Mouse (Mus musculus) hindbrain, embryonic 15.5 days (tissue): ENCODE measurements around the gene Fbxl13. TPM values are rescaled to one million over a fixed set of nuclear protein-coding genes. Genes with fewer than 3 reads are reported as not detected.

Experiments
- ATAC-seq: fragments of 200-750 bp; cut with Nextera tagmentation; 2 replicates; pipeline ENCODE4 v1.8.0; 2017; ENCODE audit warnings: low read depth, moderate number of reproducible peaks, moderate TSS enrichment; ENCODE audit not compliant: low FRiP score
- H3K27ac ChIP-seq: fragments of 300-500 bp; sonication (generic); replicated peaks from 2 replicates; pipeline ENCODE4 v1.5.1; 2015; ENCODE audit warnings: mild to moderate bottlenecking, inconsistent platforms
- H3K27me3 ChIP-seq: fragments of 300-500 bp; sonication (generic); 2 replicates; pipeline ENCODE4 v1.6.1; 2015; ENCODE audit warnings: control low read depth, inconsistent platforms
- H3K36me3 ChIP-seq: fragments of 300-500 bp; sonication (generic); 2 replicates; pipeline ENCODE4 v1.6.1; 2015; ENCODE audit warnings: control low read depth, inconsistent platforms
- H3K4me1 ChIP-seq: fragments of 300-500 bp; sonication (generic); replicated peaks from 2 replicates; pipeline ENCODE4 v1.6.1; 2015; ENCODE audit warnings: control low read depth, inconsistent platforms
- H3K4me2 ChIP-seq: fragments of 300-500 bp; sonication (generic); 2 replicates; pipeline ENCODE4 v1.6.1; 2015; ENCODE audit warnings: moderate library complexity, mild to moderate bottlenecking, inconsistent platforms
- H3K4me3 ChIP-seq: fragments of 300-500 bp; sonication (generic); 2 replicates; pipeline ENCODE4 v1.5.1; 2015; ENCODE audit warnings: mild to moderate bottlenecking, inconsistent platforms
- H3K9ac ChIP-seq: fragments of 300-500 bp; sonication (generic); 2 replicates; pipeline ENCODE4 v1.6.1; 2015; ENCODE audit warnings: inconsistent platforms
- H3K9me3 ChIP-seq: fragments of 300-500 bp; sonication (generic); 2 replicates; pipeline ENCODE4 v1.6.1; 2016; ENCODE audit warnings: control low read depth, inconsistent platforms
- WGBS: fragments of 180-500 bp; shearing (Covaris S2); methylation state at CpG from one replicate; pipeline ENCODE4 v1.1.7; 2015; 5-methylcytosine and 5-hydroxymethylcytosine counted together
- polyA plus RNA-seq: library from polyadenylated mRNA; unstranded; fragments of >200 nt; fragmentation: Nextera tagmentation; extraction: Ambion mirVana; gene quantifications from 2 replicates; pipeline ENCODE4 v1.2.1, GENCODE M21; 2015

The Fbxl13 gene
- polyA plus RNA-seq, 1 experiment from 2014 or later: 0.40 TPM

DNA sequence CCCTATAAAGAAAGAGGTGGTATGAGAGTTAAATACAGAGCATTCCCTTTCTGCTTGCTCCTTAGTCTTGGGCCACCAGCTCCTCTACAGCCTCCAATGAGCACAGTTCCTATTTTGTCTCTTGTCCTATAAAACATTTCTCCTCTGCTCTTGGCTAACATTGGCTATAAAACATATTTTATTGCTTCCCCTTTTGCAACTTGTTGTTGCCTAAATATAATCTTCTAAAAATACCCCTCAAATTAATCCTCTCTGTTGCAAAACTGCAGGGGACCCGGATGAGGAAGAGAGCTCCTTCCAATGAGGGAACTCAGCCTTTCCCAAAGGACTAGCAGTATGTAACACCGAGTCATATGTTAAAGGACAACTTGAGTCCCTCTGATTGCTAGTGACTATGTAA lies 81.5 kb downstream of the Fbxl13 start:
- no peak overlapping the region for H3K4me3 ChIP-seq
- H3K36me3 ChIP-seq: no peaks in the 10 kb centered on the region
- H3K9me3 ChIP-seq: no peaks in the 10 kb centered on the region
- 89% methylated on average over 2 of the region's 2 CpGs for WGBS
- no peak overlapping the region for H3K4me2 ChIP-seq
- no peaks in the 10 kb centered on the region for H3K4me1 ChIP-seq
- no peak overlapping the region for H3K9ac ChIP-seq
- no peaks in the 10 kb centered on the region for H3K27me3 ChIP-seq
- no peak for ATAC-seq
- no peak overlapping the region for H3K27ac ChIP-seq

DNA sequence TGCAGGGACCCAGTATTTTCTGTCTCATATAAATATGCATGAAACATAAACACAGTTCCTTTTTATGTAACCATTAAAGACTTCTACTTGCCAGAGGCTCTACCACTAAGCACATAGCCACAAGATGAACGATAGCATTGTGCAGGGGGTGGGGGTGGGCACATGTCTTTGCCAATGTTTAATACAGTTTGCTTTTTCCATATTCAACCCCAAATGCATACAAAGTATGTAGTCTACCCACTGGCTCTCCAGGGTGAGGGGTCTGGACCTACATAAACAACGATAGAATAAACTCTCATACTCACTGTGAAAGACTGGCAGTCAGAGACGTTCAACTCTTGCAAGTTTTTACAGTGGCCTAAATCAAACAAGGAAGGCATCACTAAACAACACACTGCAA lies 88.9 kb downstream of the Fbxl13 start:
- Histone ChIP-seq H3K9ac (no peak overlapping the region), H3K4me1 (no peaks in the 10 kb centered on the region), H3K27ac (no peak overlapping the region), H3K36me3 (no peaks in the 10 kb centered on the region), H3K9me3 (no peaks in the 10 kb centered on the region), H3K27me3 (no peaks in the 10 kb centered on the region), H3K4me2 (no peak overlapping the region), H3K4me3 (no peak overlapping the region)
- 75% methylated on average over 3 of the region's 3 CpGs for WGBS
- ATAC-seq: no peak

DNA sequence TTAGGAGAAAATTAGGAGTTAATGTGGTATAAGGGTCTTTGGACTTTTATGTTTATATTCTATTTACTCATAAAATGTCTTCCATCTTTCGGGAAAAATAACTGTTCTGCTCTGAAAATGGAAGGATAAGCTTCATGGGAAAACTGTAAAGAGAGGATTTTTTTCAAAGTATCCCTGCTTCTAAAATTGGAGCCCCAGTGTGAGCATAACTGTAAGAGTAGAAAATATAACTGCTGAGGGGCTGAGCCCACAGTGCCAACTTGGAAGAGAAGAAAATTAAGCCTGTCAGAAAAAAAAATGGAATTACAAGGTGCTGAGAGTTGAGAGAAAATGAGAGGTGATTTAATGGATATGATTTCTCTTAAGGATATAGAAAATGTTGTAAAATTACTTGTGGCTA lies 90.7 kb downstream of the Fbxl13 start:
- Histone ChIP-seq H3K9me3 (no peaks in the 10 kb centered on the region), H3K4me3 (no peak overlapping the region), H3K9ac (no peak overlapping the region), H3K36me3 (no peaks in the 10 kb centered on the region), H3K4me2 (no peak overlapping the region), H3K4me1 (no peaks in the 10 kb centered on the region), H3K27ac (no peak overlapping the region), H3K27me3 (no peaks in the 10 kb centered on the region)
- whole genome bisulfite sequencing: 93% methylated on average over 1 of the region's 1 CpGs
- no peak for ATAC-seq

DNA sequence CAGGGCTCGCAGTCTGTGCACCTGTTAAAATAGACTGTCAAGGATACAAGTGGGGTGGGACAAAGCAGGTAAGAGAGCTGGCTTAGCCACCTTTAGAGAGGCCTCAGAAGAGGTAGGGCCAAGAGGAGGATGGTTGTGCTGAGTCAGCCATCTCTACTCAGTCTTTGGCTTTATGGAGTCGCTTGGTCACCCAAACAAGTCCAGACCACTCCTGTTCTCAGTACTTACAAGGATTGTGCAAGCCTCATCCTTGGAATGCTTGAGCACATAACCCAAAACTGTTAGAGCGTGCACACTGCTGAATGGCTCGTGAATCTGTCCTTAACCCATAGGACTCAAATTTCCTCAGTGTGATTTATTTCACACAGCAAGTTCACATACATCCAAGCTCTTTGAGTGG lies 91.7 kb downstream of the Fbxl13 start:
- no peak overlapping the region for H3K4me3 ChIP-seq
- no peak overlapping the region for H3K9ac ChIP-seq
- no peaks in the 10 kb centered on the region for H3K9me3 ChIP-seq
- H3K4me2 ChIP-seq: no peak overlapping the region
- no peaks in the 10 kb centered on the region for H3K4me1 ChIP-seq
- H3K27me3 ChIP-seq: no peaks in the 10 kb centered on the region
- 92% methylated on average over 4 of the region's 4 CpGs for WGBS
- no peak overlapping the region for H3K27ac ChIP-seq
- no peak for ATAC-seq
- H3K36me3 ChIP-seq: no peaks in the 10 kb centered on the region

DNA sequence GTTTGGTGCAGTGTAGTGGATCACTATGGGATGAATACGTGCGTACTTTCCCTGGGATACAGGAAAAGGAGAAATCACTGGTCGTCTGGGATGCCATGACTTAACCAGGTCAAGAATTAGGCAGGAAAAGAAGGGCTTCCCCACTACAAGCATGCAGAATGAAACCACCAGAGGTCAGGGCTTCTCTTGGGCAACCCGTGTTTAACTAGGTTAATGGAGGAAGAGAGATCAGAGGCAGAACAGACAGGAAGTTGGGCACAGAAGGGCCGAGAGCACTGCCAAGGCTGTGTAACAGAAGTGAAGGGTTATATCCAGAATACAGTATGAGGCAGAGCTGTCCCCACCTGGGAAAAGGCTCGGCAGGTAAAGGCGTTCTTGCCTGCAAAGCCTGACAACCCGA lies 98.4 kb downstream of the Fbxl13 start:
- Histone ChIP-seq H3K9me3 (no peaks in the 10 kb centered on the region), H3K4me3 (no peak overlapping the region), H3K27me3 (no peaks in the 10 kb centered on the region), H3K9ac (no peak overlapping the region), H3K36me3 (no peaks in the 10 kb centered on the region), H3K4me2 (no peak overlapping the region), H3K4me1 (no peaks in the 10 kb centered on the region), H3K27ac (no peak overlapping the region)
- ATAC-seq: no peak
- WGBS: 89% methylated on average over 8 of the region's 8 CpGs

DNA sequence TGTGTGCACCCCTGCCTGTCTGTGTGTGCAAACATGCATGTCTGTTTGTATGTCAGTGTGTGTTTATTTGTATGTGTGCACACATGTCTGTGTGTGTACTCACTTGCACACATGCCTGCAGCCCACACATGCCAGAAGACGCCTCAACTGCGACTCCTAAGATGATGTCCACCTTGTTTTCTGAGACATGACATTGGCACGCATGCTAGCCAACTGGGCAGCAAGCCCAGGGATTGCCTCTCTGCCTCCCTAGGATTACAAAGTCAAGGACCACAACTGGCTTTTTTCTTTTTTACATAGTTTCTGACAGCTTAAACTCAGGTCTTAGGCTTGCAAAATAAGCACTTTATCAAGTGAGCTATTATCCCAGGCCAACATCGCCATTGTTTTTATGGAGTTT lies 99.6 kb downstream of the Fbxl13 start:
- H3K4me2 ChIP-seq: no peak overlapping the region
- H3K4me3 ChIP-seq: no peak overlapping the region
- H3K36me3 ChIP-seq: no peaks in the 10 kb centered on the region
- H3K27ac ChIP-seq: no peak overlapping the region
- H3K9ac ChIP-seq: no peak overlapping the region
- no peaks in the 10 kb centered on the region for H3K4me1 ChIP-seq
- no peaks in the 10 kb centered on the region for H3K9me3 ChIP-seq
- WGBS: 76% methylated on average over 4 of the region's 4 CpGs
- H3K27me3 ChIP-seq: no peaks in the 10 kb centered on the region
- no peak for ATAC-seq

DNA sequence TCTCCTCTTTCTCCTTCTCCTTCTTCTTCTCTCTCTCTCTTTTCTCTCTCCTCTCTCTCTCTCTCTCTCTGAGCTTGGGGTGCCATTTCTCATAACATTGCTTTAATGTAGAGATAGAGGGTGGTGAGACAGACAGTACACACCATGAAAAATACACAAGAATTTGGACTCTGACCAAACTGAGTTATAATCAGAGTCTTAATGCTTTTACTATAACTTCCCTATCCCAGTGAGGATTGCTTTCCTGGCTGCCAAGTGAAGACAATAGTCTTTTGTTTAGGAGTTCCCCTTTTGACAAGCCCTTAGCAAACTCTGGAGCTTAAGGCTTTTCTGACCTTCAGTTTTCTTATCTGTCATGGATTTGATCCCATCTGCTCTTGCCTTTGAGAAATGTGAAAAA lies 100.2 kb downstream of the Fbxl13 start:
- H3K4me1 ChIP-seq: no peaks in the 10 kb centered on the region

DNA sequence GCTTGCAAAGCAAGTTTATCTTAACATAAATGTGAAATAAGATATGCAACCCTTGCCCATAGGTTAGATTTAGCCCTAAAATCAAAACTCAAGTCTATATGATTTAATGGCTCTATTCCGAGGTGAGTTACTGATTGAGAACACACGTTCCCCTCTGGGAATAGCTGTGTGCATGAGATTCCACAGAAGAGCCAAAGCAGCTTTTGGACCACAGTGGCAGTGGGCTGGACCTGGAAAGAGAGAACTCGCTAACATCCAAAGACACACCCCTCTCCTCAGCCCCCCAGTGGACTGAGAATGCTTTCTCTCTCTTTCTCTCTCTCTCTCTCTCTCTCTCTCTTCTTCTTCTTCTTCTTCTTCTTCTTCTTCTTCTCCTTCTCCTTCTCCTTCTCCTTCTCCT lies 100.6 kb downstream of the Fbxl13 start:
- WGBS: 68% methylated on average over 3 of the region's 3 CpGs

More for the DNA sequence above, 100.2 kb downstream of the Fbxl13 start:
- no peaks in the 10 kb centered on the region for H3K9me3 ChIP-seq
- no peak overlapping the region for H3K4me2 ChIP-seq
- H3K4me3 ChIP-seq: no peak overlapping the region
- H3K9ac ChIP-seq: no peak overlapping the region
- no peaks in the 10 kb centered on the region for H3K36me3 ChIP-seq
- no peak for ATAC-seq
- no peaks in the 10 kb centered on the region for H3K27me3 ChIP-seq
- H3K27ac ChIP-seq: no peak overlapping the region

DNA sequence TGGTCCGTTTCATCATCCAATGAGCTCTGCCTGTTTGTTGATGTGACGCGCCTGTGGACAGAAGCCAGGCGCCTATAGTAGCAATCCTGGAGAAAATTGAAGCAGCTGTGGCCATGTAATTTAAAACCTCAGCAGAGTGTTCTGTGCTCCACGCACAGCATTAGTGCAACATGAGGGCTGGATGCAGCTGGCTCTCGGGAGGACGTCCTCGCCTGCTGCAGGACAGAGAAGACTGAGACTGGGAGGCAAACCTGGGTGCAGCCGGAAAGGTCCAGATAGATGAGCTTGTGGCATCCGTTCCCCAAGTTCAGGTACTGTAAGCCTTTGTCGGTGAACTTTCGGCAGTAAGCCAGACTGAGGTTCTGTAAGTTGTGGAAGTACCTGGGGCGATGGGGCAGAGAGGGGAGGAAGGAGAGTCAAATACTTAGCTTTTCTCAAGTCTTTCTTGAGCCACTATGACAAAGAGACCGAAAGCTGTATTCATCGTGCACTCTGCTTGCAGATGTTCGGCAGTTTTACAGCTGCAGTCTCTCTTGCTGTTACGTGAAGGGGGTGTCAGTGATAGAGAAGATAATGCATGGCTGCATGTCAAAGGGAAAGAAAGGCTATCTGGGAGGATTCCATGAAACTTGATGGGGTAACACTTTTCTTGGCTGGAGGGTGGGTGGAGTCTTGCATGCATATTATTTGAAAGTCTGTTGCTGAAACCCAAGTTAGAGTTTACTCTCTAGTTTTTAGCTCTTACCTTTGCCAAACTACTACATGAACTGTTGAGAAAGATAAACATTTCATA lies 101.8 kb downstream of the Fbxl13 start, which contains the start of gene Lrrc17:
Gene Lrrc17 (plus strand): TSS at position 151 of the 793 bp plus-strand sequence.
- Histone ChIP-seq H3K4me3 (no peak within 1 kb of the TSS), H3K4me1 (no peaks in the 10 kb centered on the region), H3K4me2 (no peak within 1 kb of the TSS), H3K9ac (no peak within 1 kb of the TSS), H3K9me3 (no peaks in the 10 kb centered on the region), H3K27me3 (no peaks in the 10 kb centered on the region), H3K36me3 (no peaks in the 10 kb centered on the region), H3K27ac (no peak within 1 kb of the TSS)
- no peak for ATAC-seq
- WGBS: 56% methylated on average over 17 of the region's 17 CpGs

More for the DNA sequence above, 100.6 kb downstream of the Fbxl13 start:
- Histone ChIP-seq H3K9me3 (no peaks in the 10 kb centered on the region), H3K9ac (no peak overlapping the region), H3K4me1 (no peaks in the 10 kb centered on the region), H3K4me3 (no peak overlapping the region), H3K27me3 (no peaks in the 10 kb centered on the region), H3K36me3 (no peaks in the 10 kb centered on the region), H3K27ac (no peak overlapping the region), H3K4me2 (no peak overlapping the region)
- no peak for ATAC-seq

DNA sequence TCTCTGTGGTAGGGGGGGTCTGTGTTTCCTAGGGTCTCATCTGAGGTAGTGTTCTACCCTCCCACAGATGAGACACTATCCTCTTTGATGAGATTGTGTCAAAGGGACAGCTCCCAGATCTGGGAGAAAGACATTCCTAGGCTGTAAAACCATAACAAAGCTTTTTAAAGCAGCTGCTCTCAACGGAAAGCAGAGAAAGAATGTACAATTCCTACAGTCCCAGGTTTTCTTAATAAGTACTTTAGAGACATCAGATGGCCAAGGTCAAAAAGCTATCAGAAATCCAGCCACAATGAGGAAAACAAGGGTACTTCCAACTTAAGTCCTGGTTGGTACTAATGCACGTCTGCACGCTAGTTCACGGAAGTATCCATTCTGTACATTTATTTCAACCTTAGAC lies 103.2 kb downstream of the Fbxl13 start:
- Histone ChIP-seq H3K9ac (no peak overlapping the region), H3K4me3 (no peak overlapping the region), H3K4me1 (no peaks in the 10 kb centered on the region), H3K27me3 (no peaks in the 10 kb centered on the region), H3K36me3 (no peaks in the 10 kb centered on the region), H3K27ac (no peak overlapping the region), H3K9me3 (no peaks in the 10 kb centered on the region), H3K4me2 (no peak overlapping the region)
- 85% methylated on average over 4 of the region's 4 CpGs for WGBS
- ATAC-seq: no peak

DNA sequence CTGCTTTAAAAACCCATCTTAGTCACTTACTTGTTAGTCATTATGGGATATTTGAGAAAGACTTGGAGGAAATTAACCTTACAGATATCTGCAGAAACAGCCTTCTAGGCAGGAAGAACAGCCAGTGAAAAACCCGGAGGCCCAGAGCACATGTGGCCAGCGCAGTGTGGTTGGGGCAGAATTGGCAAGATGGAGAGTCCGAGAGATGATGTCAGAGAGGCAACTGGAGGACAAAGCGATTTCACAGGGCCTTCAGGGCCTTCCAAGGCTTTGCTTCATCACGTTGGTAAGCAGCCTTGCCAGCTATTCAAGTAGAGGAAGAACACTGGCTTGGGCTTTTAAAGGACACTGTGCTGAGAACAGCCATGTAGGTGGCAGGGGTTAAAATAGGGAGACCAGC lies 112.5 kb downstream of the Fbxl13 start:
- Histone ChIP-seq H3K4me2 (no peak overlapping the region), H3K27ac (no peak overlapping the region), H3K9me3 (no peaks in the 10 kb centered on the region), H3K9ac (no peak overlapping the region), H3K4me3 (no peak overlapping the region), H3K4me1 (no peaks in the 10 kb centered on the region), H3K27me3 (no peaks in the 10 kb centered on the region), H3K36me3 (no peaks in the 10 kb centered on the region)
- WGBS: 86% methylated on average over 5 of the region's 5 CpGs
- ATAC-seq: no peak

DNA sequence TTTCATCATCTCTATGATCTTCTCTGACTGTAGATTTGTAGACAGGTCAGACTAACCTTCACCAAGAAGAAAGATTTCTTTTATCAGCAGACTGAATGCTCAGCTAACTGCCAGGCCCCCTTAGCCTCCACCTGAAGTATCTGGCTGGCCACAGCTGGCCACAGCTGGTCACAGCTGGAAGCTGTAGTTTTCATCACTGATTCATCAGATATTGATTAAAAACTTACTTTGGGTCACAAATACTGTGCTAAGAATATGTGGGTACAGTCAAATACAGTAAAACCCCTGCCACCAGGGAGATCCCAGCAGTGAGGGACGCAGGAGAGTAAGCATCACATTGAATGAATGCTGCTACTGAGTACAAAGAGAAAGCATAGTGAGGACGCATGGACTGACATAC lies 113.3 kb downstream of the Fbxl13 start:
- no peak overlapping the region for H3K4me2 ChIP-seq
- H3K27me3 ChIP-seq: no peaks in the 10 kb centered on the region
- H3K27ac ChIP-seq: no peak overlapping the region
- ATAC-seq: no peak
- H3K4me3 ChIP-seq: no peak overlapping the region
- no peaks in the 10 kb centered on the region for H3K9me3 ChIP-seq
- WGBS: 92% methylated on average over 2 of the region's 2 CpGs
- no peak overlapping the region for H3K9ac ChIP-seq
- no peaks in the 10 kb centered on the region for H3K4me1 ChIP-seq
- no peaks in the 10 kb centered on the region for H3K36me3 ChIP-seq
